Mouse (Mus musculus) midbrain, embryonic 15.5 days (tissue): ENCODE data around the gene Gli2. TPM values are rescaled to one million over a fixed set of nuclear protein-coding genes. Genes with fewer than 3 reads are reported as not detected.

Experiments used
- ATAC-seq: fragments of 200-750 bp; cut with Nextera tagmentation; replicated peaks from 2 replicates; pipeline ENCODE4 v1.8.0; 2017; ENCODE audit warnings: moderate TSS enrichment
- H3K27ac ChIP-seq: fragments of 300-500 bp; sonication (generic); 2 replicates; pipeline ENCODE4 v1.5.1; 2015; ENCODE audit warnings: mild to moderate bottlenecking, inconsistent platforms
- H3K27me3 ChIP-seq: fragments of 300-500 bp; sonication (generic); replicated peaks from 2 replicates; pipeline ENCODE4 v1.6.1; 2015; ENCODE audit warnings: inconsistent platforms
- H3K36me3 ChIP-seq: fragments of 300-500 bp; sonication (generic); replicated peaks from 2 replicates; pipeline ENCODE4 v1.6.1; 2015; ENCODE audit warnings: inconsistent platforms
- H3K4me1 ChIP-seq: fragments of 300-500 bp; sonication (generic); 2 replicates; pipeline ENCODE4 v1.6.1; 2015; ENCODE audit warnings: inconsistent platforms
- H3K4me2 ChIP-seq: fragments of 300-500 bp; sonication (generic); 2 replicates; pipeline ENCODE4 v1.6.1; 2015; ENCODE audit warnings: inconsistent platforms, mild to moderate bottlenecking, moderate library complexity
- H3K4me3 ChIP-seq: fragments of 300-500 bp; sonication (generic); 2 replicates; pipeline ENCODE4 v1.5.1; 2015; ENCODE audit warnings: mild to moderate bottlenecking, inconsistent platforms
- H3K9ac ChIP-seq: fragments of 300-500 bp; sonication (generic); 2 replicates; pipeline ENCODE4 v1.6.1; 2015; ENCODE audit warnings: mild to moderate bottlenecking, inconsistent platforms
- H3K9me3 ChIP-seq: fragments of 300-500 bp; sonication (generic); 2 replicates; pipeline ENCODE4 v1.6.1; 2016; ENCODE audit warnings: inconsistent platforms
- WGBS: fragments of 180-500 bp; shearing (Covaris S2); methylation state at CpG from one replicate; pipeline ENCODE4 v1.1.7; 2015; ENCODE audit warnings: mixed read lengths; 5-methylcytosine and 5-hydroxymethylcytosine counted together
- polyA plus RNA-seq: library from polyadenylated mRNA; unstranded; fragments of >200 nt; fragmentation: Nextera tagmentation; extraction: Ambion mirVana; gene quantifications from 2 replicates; pipeline ENCODE4 v1.2.1, GENCODE M21; 2015

Gli2 gene
- 1.6 and 2.6 TPM in 2 replicates for polyA plus RNA-seq

DNA sequence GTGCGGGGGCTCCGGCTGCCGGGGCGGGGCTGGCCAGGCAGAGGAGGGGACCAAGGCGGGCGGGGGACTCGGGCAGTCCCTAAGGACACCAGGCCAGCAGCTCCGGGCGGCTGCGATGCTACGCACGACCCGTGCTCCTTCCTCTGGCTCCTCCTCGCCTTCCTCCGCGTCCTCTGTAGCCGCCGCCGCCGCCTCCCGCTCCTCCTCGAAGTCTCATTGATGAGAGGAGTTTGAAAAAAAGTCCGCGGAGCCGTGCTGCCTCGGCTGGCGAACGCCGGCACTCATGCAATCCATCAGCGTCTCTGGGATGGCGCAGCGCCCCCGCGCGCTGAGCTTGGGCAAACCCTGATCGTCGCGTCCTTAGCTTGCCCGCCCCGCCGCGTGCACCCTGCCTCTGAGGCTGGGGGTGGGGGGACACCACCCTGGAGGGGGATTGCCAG, at the start of gene Gli2:
TSS of gene Gli2 (minus strand) at position 218 of the 440 bp plus-strand sequence.
- Histone ChIP-seq H3K27ac (peak within 1 kb of the TSS; percentile 77), H3K4me3 (peak within 1 kb of the TSS; percentile 44), H3K4me1 (peaks cover 51% of the 10 kb centered on the region), H3K36me3 (no peaks in the 10 kb centered on the region), H3K4me2 (peak within 1 kb of the TSS; percentile 98), H3K9ac (peak within 1 kb of the TSS; percentile 36), H3K27me3 (peaks cover 36% of the 10 kb centered on the region), H3K9me3 (no peaks in the 10 kb centered on the region)
- under 1% methylated on average over 42 of the region's 42 CpGs for WGBS
- ATAC-seq = peak; percentile 88

GRCm38 (mm10) chr1:119097921-119098521, 44.6 kb upstream of the Gli2 start:
- Histone ChIP-seq H3K4me2 (no peak overlapping the region), H3K36me3 (no peaks in the 10 kb centered on the region), H3K27me3 (no peaks in the 10 kb centered on the region), H3K9me3 (no peaks in the 10 kb centered on the region), H3K4me3 (no peak overlapping the region), H3K4me1 (no peaks in the 10 kb centered on the region), H3K27ac (no peak overlapping the region), H3K9ac (no peak overlapping the region)
- WGBS = 64% methylated on average over 13 of the region's 13 CpGs
- no peak for ATAC-seq

- no peaks in the 10 kb centered on the region for H3K36me3 ChIP-seq
- no peaks in the 10 kb centered on the region for H3K9me3 ChIP-seq
- H3K9ac ChIP-seq = no peak overlapping the region
- H3K27ac ChIP-seq = no peak overlapping the region
- no peaks in the 10 kb centered on the region for H3K27me3 ChIP-seq
- H3K4me1 ChIP-seq = no peaks in the 10 kb centered on the region
- H3K4me2 ChIP-seq = no peak overlapping the region
- 18% methylated on average over 8 of the region's 8 CpGs for WGBS
- H3K4me3 ChIP-seq = no peak overlapping the region
- ATAC-seq = peak; percentile 75
Measured at GRCm38 (mm10) chr1:119093739-119094138, 40.3 kb upstream of the Gli2 start.

DNA sequence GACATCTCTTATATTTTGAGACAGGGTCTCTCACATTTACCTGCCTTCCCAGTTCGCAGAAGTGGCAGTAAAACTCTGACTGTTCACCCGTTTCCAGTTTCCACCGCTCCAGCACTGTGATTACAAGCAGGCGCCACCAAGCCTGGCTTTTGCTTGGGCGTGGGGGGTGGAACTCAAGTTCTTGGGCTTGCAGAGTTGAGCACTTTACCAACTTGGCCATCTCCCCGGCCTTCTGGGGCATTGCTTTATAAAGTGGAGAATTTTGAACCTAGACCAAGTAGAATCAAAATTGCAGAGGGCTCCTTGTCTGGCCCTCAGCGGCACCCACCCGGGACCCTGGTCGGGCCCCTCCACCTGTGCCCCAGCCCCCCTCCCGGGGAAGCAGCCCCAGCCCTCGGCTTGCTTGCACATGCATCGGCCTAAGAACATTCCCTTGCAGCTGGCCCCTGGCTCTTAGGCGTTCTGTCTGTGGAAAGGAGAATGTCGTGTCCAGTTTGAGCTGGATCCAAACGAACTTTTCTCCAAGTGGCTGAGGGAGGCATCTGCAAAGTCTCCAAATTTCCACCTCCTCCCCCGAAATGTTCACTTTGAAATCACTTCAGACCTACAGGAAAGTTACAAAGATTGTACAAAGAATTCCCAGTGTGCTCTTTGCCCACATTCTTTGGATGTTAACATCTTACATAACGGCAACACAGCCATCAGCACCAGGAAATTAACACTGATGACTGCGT, 36.6 kb upstream of the Gli2 start:
- no peaks in the 10 kb centered on the region for H3K27me3 ChIP-seq
- H3K4me2 ChIP-seq = no peak overlapping the region
- H3K4me1 ChIP-seq = no peaks in the 10 kb centered on the region
- no peaks in the 10 kb centered on the region for H3K9me3 ChIP-seq
- H3K27ac ChIP-seq = no peak overlapping the region
- WGBS = 83% methylated on average over 18 of the region's 18 CpGs
- no peak overlapping the region for H3K4me3 ChIP-seq
- no peak for ATAC-seq
- no peaks in the 10 kb centered on the region for H3K36me3 ChIP-seq
- no peak overlapping the region for H3K9ac ChIP-seq

- 11% methylated on average over 3 of the region's 3 CpGs for WGBS
- peak; percentile 51 for ATAC-seq
- no peak overlapping the region for H3K27ac ChIP-seq
Measured at GRCm38 (mm10) chr1:119087539-119087938, 34.1 kb upstream of the Gli2 start.

DNA sequence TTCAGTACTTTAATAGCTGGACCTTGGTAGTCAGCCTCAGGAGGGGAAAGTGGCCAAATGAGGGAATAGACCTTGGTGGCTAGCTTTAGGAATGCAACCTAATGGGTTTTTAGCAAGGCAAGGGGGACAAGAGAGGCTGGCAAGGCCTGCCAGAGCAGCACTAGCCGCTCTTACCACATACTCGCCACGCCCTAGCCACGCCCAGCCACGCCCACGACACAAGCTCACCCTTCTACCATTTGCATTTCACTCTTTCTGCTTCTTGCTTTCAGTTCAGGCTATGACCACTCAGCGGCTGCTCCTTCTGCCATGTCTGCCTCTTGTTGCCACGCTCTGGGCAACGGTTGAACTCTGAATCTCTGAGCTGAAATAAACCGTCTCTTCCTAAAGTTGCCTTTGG, 32.4 kb upstream of the Gli2 start:
- H3K4me2 ChIP-seq = no peak overlapping the region
- H3K9ac ChIP-seq = no peak overlapping the region
- H3K9me3 ChIP-seq = no peaks in the 10 kb centered on the region
- no peak overlapping the region for H3K27ac ChIP-seq
- H3K36me3 ChIP-seq = no peaks in the 10 kb centered on the region
- no peaks in the 10 kb centered on the region for H3K4me1 ChIP-seq
- H3K27me3 ChIP-seq = 0 out of 2 replicates have a peak, but pooled peaks cover 3% of the 10 kb centered on the region
- no peak for ATAC-seq
- no peak overlapping the region for H3K4me3 ChIP-seq
- WGBS = 61% methylated on average over 10 of the region's 10 CpGs

More at GRCm38 (mm10) chr1:119087539-119087938, 34.1 kb upstream of the Gli2 start:
- no peaks in the 10 kb centered on the region for H3K9me3 ChIP-seq
- no peak overlapping the region for H3K9ac ChIP-seq
- H3K4me1 ChIP-seq = no peaks in the 10 kb centered on the region
- no peak overlapping the region for H3K4me3 ChIP-seq
- H3K36me3 ChIP-seq = no peaks in the 10 kb centered on the region
- no peak overlapping the region for H3K4me2 ChIP-seq
- 0 out of 2 replicates have a peak, but pooled peaks cover 3% of the 10 kb centered on the region for H3K27me3 ChIP-seq

- Histone ChIP-seq H3K4me3 (no peak overlapping the region), H3K4me2 (peak overlapping the region; percentile 34)
- 21% methylated on average over 10 of the region's 10 CpGs for WGBS
Measured at GRCm38 (mm10) chr1:119083468-119083921, 30.1 kb upstream of the Gli2 start.

GRCm38 (mm10) chr1:119082231-119082991, 29.0 kb upstream of the Gli2 start:
- Histone ChIP-seq H3K4me3 (no peak overlapping the region), H3K4me1 (no peaks in the 10 kb centered on the region), H3K9ac (no peak overlapping the region), H3K9me3 (no peaks in the 10 kb centered on the region), H3K27ac (no peak overlapping the region), H3K4me2 (no peak overlapping the region), H3K27me3 (0 out of 2 replicates have a peak, but pooled peaks cover 3% of the 10 kb centered on the region), H3K36me3 (no peaks in the 10 kb centered on the region)
- ATAC-seq = peak; percentile 55
- 48% methylated on average over 12 of the region's 12 CpGs for WGBS

More at GRCm38 (mm10) chr1:119083468-119083921, 30.1 kb upstream of the Gli2 start:
- ATAC-seq = peak; percentile 73
- Histone ChIP-seq H3K9ac (no peak overlapping the region), H3K36me3 (no peaks in the 10 kb centered on the region), H3K27me3 (0 out of 2 replicates have a peak, but pooled peaks cover 3% of the 10 kb centered on the region), H3K27ac (no peak overlapping the region), H3K9me3 (no peaks in the 10 kb centered on the region), H3K4me1 (no peaks in the 10 kb centered on the region)

- no peak for ATAC-seq
- H3K27ac ChIP-seq = no peak overlapping the region
- H3K9ac ChIP-seq = no peak overlapping the region
- H3K36me3 ChIP-seq = no peaks in the 10 kb centered on the region
- H3K27me3 ChIP-seq = no peaks in the 10 kb centered on the region
- 83% methylated on average over 7 of the region's 7 CpGs for WGBS
- no peaks in the 10 kb centered on the region for H3K4me1 ChIP-seq
- no peak overlapping the region for H3K4me3 ChIP-seq
- no peak overlapping the region for H3K4me2 ChIP-seq
- no peaks in the 10 kb centered on the region for H3K9me3 ChIP-seq
Measured at GRCm38 (mm10) chr1:119077933-119078332, 24.5 kb upstream of the Gli2 start.

GRCm38 (mm10) chr1:119076333-119076732, 22.9 kb upstream of the Gli2 start:
- no peak for ATAC-seq
- Histone ChIP-seq H3K4me2 (no peak overlapping the region), H3K27me3 (no peaks in the 10 kb centered on the region), H3K4me1 (no peaks in the 10 kb centered on the region), H3K27ac (no peak overlapping the region), H3K36me3 (no peaks in the 10 kb centered on the region), H3K4me3 (no peak overlapping the region), H3K9ac (no peak overlapping the region), H3K9me3 (no peaks in the 10 kb centered on the region)
- WGBS = 74% methylated on average over 4 of the region's 4 CpGs

GRCm38 (mm10) chr1:119075916-119076315, 22.5 kb upstream of the Gli2 start:
- Histone ChIP-seq H3K27ac (no peak overlapping the region), H3K4me3 (no peak overlapping the region), H3K9me3 (no peaks in the 10 kb centered on the region), H3K4me2 (no peak overlapping the region), H3K36me3 (no peaks in the 10 kb centered on the region), H3K4me1 (no peaks in the 10 kb centered on the region), H3K9ac (no peak overlapping the region), H3K27me3 (no peaks in the 10 kb centered on the region)
- 42% methylated on average over 3 of the region's 3 CpGs for WGBS
- no peak for ATAC-seq

- Histone ChIP-seq H3K4me1 (no peaks in the 10 kb centered on the region), H3K27ac (no peak overlapping the region), H3K36me3 (no peaks in the 10 kb centered on the region), H3K27me3 (no peaks in the 10 kb centered on the region), H3K4me2 (no peak overlapping the region), H3K9me3 (no peaks in the 10 kb centered on the region), H3K4me3 (no peak overlapping the region), H3K9ac (no peak overlapping the region)
- WGBS = 41% methylated on average over 7 of the region's 7 CpGs
- ATAC-seq = no peak
Measured at GRCm38 (mm10) chr1:119075500-119075899, 22.1 kb upstream of the Gli2 start.
